Mouse (Mus musculus) thymus, adult 2 months (tissue): ENCODE data around the gene Pcp2. TPM values are rescaled to one million over a fixed set of nuclear protein-coding genes. Genes with fewer than 3 reads are reported as not detected.

Source experiments
- DNase-seq: peaks from one replicate; pipeline ENCODE4 v3.0.0; 2021
- H3K27ac ChIP-seq: fragments of 200-500 bp; 2 replicates; pipeline ENCODE4 v1.5.1; 2012; ENCODE audit warnings: low read length, control low read depth; ENCODE audit not compliant: control insufficient read depth, insufficient read depth
- H3K27me3 ChIP-seq: fragments of 200-500 bp; 2 replicates; pipeline ENCODE4 v1.6.1; 2012; ENCODE audit warnings: mild to moderate bottlenecking, low read length, moderate library complexity, mixed read lengths; ENCODE audit not compliant: control insufficient read depth, insufficient read depth
- H3K36me3 ChIP-seq: fragments of 200-500 bp; 2 replicates; pipeline ENCODE4 v1.6.1; 2012; ENCODE audit warnings: mild to moderate bottlenecking, low read length, moderate library complexity; ENCODE audit not compliant: control insufficient read depth, insufficient read depth
- H3K4me1 ChIP-seq: fragments of 200-500 bp; replicated peaks from 2 replicates; pipeline ENCODE4 v1.6.1; 2012; ENCODE audit warnings: low read length; ENCODE audit not compliant: control insufficient read depth, insufficient read depth
- H3K4me3 ChIP-seq: fragments of 200-500 bp; 2 replicates; pipeline ENCODE4 v1.5.1; 2012; ENCODE audit warnings: mild to moderate bottlenecking, low read length, control low read depth, moderate library complexity; ENCODE audit not compliant: control insufficient read depth, insufficient read depth
- CTCF ChIP-seq: fragments of 200-500 bp; IDR thresholded peaks from 2 replicates; pipeline ENCODE4 v1.5.1; 2012; ENCODE audit warnings: mild to moderate bottlenecking, control low read depth, low read length, moderate library complexity, borderline replicate concordance; ENCODE audit not compliant: control insufficient read depth, poor library complexity, insufficient read depth; ENCODE audit errors: extremely low read depth
- POLR2A ChIP-seq: fragments of 200-500 bp; IDR thresholded peaks from 2 replicates; pipeline ENCODE4 v1.6.1; 2012; ENCODE audit warnings: mild to moderate bottlenecking, low read length, control low read depth, moderate library complexity; ENCODE audit not compliant: control insufficient read depth, poor library complexity, insufficient read depth; ENCODE audit errors: extremely low read depth
- WGBS: fragments of 180-500 bp; shearing (Covaris S2); methylation state at CpG from one replicate; pipeline ENCODE4 v1.1.7; 2018; 5-methylcytosine and 5-hydroxymethylcytosine counted together
- polyA plus RNA-seq: library from polyadenylated mRNA; depleted of rRNA; stranded (reverse); fragments of >200 nt; gene quantifications from 2 replicates; pipeline ENCODE4 v1.2.3, GENCODE M21; 2012; rRNA removed

Pcp2 gene
- polyA plus RNA-seq, result 0.34 and 0.84 TPM in 2 replicates

GRCm38 (mm10) chr8:3625445-3625844 lies at the start of gene Pcp2:
Gene Pcp2, minus strand, starts transcription at chr8:3625545.
- TF ChIP-seq CTCF (no peak), POLR2A (no peak)
- WGBS, result 100% methylated on average over 1 of the region's 1 CpGs
- peaks cover 7% of the 10 kb centered on the region for H3K4me1 ChIP-seq

GRCm38 (mm10) chr8:3674671-3675070 lies 49.3 kb upstream of the Pcp2 start:
- H3K4me1 ChIP-seq, result peaks cover 12% of the 10 kb centered on the region
- 75% methylated on average over 3 of the region's 3 CpGs for WGBS
- no peaks in the 10 kb centered on the region for H3K27me3 ChIP-seq
- peaks cover 7% of the 10 kb centered on the region for H3K36me3 ChIP-seq
- TF ChIP-seq POLR2A (no peak), CTCF (no peak)
- no peak for DNase-seq
- no peak overlapping the region for H3K4me3 ChIP-seq
- no peak overlapping the region for H3K27ac ChIP-seq

More at GRCm38 (mm10) chr8:3625445-3625844, at the start of gene Pcp2:
- Histone ChIP-seq H3K27ac (no peak within 1 kb of the TSS), H3K36me3 (no peaks in the 10 kb centered on the region), H3K27me3 (no peaks in the 10 kb centered on the region), H3K4me3 (no peak within 1 kb of the TSS)
- no peak for DNase-seq

- Histone ChIP-seq H3K27ac (no peak within 1 kb of the TSS), H3K36me3 (no peaks in the 10 kb centered on the region), H3K4me3 (peak within 1 kb of the TSS; percentile 42), H3K4me1 (peaks cover 7% of the 10 kb centered on the region; the same call in 1 of the 2 replicates), H3K27me3 (no peaks in the 10 kb centered on the region)
- WGBS, result 2% methylated on average over 23 of the region's 23 CpGs
- TF ChIP-seq CTCF, result peak; percentile 97
- TF ChIP-seq POLR2A, result no peak
- peak; percentile 90 for DNase-seq
These were observed 46.7 kb upstream of the Pcp2 start, which contains the start of gene Fcor for GRCm38 (mm10) chr8:3671980-3672491. Gene Fcor, minus strand, starts transcription at chr8:3672362.

DNA sequence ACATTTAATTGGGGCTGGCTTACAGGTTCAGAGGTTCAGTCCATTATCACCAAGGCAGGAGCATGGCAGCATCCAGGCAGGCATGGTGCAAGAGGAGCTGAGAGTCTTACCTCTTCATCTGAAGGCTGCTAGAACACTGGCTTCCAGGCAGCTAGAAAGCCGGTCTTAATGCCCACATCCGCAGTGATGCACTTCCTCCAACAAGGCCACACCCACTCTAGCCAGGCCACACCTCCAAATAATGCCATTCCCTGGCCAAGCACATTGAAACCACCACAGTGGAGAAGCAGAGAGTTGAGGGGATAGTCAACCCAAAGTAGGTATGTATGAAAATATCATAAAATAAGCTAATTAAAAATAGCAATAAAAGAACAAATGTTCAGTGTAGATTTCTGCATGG lies 45.0 kb upstream of the Pcp2 start:
- no peak for DNase-seq
- Histone ChIP-seq H3K4me1 (peaks cover 5% of the 10 kb centered on the region; the same call in 1 of the 2 replicates), H3K36me3 (no peaks in the 10 kb centered on the region), H3K4me3 (no peak overlapping the region), H3K27me3 (no peaks in the 10 kb centered on the region), H3K27ac (no peak overlapping the region)
- WGBS, result 38% methylated on average over 2 of the region's 2 CpGs
- TF ChIP-seq POLR2A (no peak), CTCF (no peak)

DNA sequence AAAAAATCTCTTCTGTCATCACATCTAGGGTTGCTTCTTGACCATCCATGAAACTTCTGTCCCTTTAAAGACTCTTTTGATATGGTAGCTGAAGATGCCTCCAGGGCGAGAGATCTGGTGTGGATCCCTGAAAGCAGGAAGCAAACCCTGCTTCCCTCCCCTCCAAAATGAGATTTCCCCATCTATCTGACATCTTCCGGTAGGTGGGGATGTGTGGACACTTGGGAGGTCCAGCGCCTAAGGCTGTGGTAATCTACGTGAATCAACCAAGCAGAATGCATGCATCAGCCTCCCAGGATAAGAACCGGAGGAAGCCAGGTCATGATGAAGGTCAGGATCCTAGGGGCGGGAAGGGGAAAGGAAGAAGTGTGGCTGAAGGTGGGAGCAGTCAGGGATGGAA lies 40.2 kb upstream of the Pcp2 start, which contains the start of gene Mcemp1:
TSS of gene Mcemp1 (plus strand) at position 248 of the 400 bp plus-strand sequence.
- H3K27me3 ChIP-seq, result no peaks in the 10 kb centered on the region
- peaks cover 3% of the 10 kb centered on the region for H3K4me1 ChIP-seq
- no peak within 1 kb of the TSS for H3K4me3 ChIP-seq
- H3K36me3 ChIP-seq, result no peaks in the 10 kb centered on the region
- DNase-seq, result no peak
- WGBS, result 91% methylated on average over 6 of the region's 6 CpGs
- no peak within 1 kb of the TSS for H3K27ac ChIP-seq
- TF ChIP-seq POLR2A, result no peak

GRCm38 (mm10) chr8:3664405-3664804 lies 39.1 kb upstream of the Pcp2 start:
- H3K4me3 ChIP-seq, result no peak overlapping the region
- no peak overlapping the region for H3K27ac ChIP-seq
- WGBS, result 46% methylated on average over 5 of the region's 5 CpGs
- DNase-seq, result no peak
- no peaks in the 10 kb centered on the region for H3K27me3 ChIP-seq
- H3K36me3 ChIP-seq, result no peaks in the 10 kb centered on the region
- TF ChIP-seq CTCF (no peak), POLR2A (no peak)
- H3K4me1 ChIP-seq, result peaks cover 3% of the 10 kb centered on the region

DNA sequence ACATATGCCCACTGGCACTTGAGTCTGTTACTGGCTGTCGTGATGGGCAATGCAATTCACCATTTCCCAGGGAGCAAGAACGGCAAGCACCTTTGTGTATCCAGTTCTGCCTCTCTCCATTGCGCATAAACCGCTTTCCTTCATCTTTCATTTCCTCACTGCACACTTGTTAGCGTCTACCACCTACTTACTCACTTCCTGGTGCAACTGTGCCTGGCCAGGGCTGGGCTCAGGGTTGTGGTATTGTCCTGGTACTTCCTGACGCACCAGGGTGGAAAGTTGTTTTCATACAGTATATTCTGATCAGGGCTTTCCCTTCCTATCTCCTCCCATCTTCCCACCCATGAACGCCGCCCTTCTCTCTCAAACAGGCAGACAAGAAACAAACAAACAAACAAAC lies 35.5 kb upstream of the Pcp2 start:
- Histone ChIP-seq H3K36me3 (no peaks in the 10 kb centered on the region), H3K4me1 (peaks cover 3% of the 10 kb centered on the region), H3K27ac (no peak overlapping the region), H3K27me3 (no peaks in the 10 kb centered on the region), H3K4me3 (no peak overlapping the region)
- TF ChIP-seq CTCF (no peak), POLR2A (no peak)
- DNase-seq, result no peak
- WGBS, result 41% methylated on average over 8 of the region's 8 CpGs
